Mouse (Mus musculus): ENCODE data around the gene Kmo. TPM values are rescaled to one million over a fixed set of nuclear protein-coding genes. Genes with fewer than 3 reads are reported as not detected.
A peak's percentile ranks its signal among the peaks of the same experiment; 100 is the strongest.

Kmo gene
- polyA plus RNA-seq, 1 experiment from 2014 or later = 0.08 TPM

DNA sequence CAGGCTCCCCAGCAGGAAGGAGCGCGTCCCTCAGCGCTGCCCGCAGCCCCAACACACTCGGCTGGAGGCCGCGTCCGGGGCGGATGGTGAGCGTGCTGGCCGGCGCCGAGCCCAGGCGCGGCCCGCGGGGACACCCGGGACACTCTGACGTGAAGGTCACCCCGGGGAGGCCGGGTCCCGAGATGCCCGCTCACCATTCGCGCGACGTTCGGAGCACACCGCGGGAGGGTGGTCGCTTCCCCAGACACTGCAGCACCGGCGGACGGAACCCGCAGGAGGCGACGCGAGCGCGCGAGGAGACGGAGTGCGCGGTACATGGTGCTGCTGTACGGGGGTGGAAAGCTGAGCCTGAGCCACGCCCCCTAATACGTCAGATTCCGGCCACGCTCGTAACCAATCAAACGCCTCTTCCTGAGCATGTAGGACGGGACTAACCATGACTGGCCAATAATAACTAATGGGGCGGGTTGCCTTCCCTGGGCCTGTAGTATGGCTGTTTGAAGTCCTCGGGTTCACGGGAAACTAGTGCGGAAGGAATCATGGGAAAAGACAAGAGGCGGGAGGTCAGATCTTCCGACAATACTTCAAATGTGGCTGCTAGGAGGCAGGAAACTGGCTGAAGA lies 5.2 kb downstream of the Kmo start, which contains the start of gene Fh1:
Fh1 (minus strand) TSS at position 379 of the 623 bp plus-strand sequence.
- H3K9ac ChIP-seq (replicated peaks; ENCODE audit: low read length) = peak within 1 kb of the TSS; percentile 93
- no peaks in the 10 kb centered on the region for H3K9me3 ChIP-seq (replicated peaks; ENCODE audit: control insufficient read depth, low read length)
- peak within 1 kb of the TSS; percentile 76 for H3K4me3 ChIP-seq (ENCODE audit: low read depth, low read length)
- ATAC-seq (replicated peaks; ENCODE audit: insufficient number of reproducible peaks, low FRiP score, low TSS enrichment, low read depth) = peak; percentile 100
- WGBS = under 1% methylated on average over 58 of the region's 58 CpGs
- peak within 1 kb of the TSS; percentile 74 for H3K4me2 ChIP-seq (ENCODE audit: low read depth, low read length)
- no peaks in the 10 kb centered on the region for H3K36me3 ChIP-seq (replicated peaks; ENCODE audit: control insufficient read depth, insufficient read depth, low read depth, low read length)
- H3K27me3 ChIP-seq (ENCODE audit: control insufficient read depth, insufficient read depth, low read length) = no peaks in the 10 kb centered on the region
- peak; percentile 97 for DNase-seq (ENCODE audit: low spot score)
- H3K27ac ChIP-seq (replicated peaks; ENCODE audit: low read depth, low read length) = peak within 1 kb of the TSS; percentile 79
- no peaks in the 10 kb centered on the region for H3K4me1 ChIP-seq (ENCODE audit: control insufficient read depth, insufficient read depth, low read length)

DNA sequence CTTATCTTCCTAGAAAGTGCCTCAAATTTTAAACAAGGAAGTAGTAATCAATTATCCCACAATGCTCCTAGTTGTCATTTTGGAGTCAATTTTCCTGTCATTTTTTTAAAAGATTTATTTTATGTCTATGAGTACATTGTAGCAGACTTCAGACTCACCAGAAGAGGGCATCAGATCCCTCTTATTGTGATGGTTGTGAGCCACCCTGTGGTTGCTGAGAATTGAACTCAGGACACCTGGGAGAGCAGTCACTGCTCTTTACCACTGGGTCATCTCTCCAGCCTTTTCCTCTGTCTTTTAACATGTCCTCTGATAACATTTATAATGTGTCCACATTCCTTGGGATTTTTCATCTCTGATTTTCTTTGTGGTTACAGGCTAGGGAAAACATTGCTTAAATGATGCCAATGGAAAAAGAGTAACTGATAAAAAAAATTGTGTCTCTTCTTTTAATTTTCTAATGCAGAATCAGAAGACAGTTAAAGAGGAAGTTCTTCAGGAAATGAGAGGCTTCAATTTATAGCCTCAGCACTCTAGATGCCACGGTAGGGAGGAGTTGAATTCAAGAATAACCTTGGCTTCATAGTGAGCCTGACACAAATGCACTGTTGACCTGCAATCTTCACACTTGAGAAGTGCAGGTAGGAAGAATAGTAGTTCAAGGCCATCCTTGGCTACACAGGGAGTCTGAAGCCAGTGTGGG lies 6.0 kb downstream of the Kmo start:
- Histone ChIP-seq H3K27me3 (ENCODE audit: control insufficient read depth, insufficient read depth, low read length) (no peaks in the 10 kb centered on the region), H3K4me1 (ENCODE audit: control insufficient read depth, insufficient read depth, low read length) (no peaks in the 10 kb centered on the region), H3K36me3 (replicated peaks; ENCODE audit: control insufficient read depth, insufficient read depth, low read depth, low read length) (no peaks in the 10 kb centered on the region), H3K9ac (replicated peaks; ENCODE audit: low read length) (no peak overlapping the region), H3K9me3 (replicated peaks; ENCODE audit: control insufficient read depth, low read length) (no peaks in the 10 kb centered on the region), H3K27ac (replicated peaks; ENCODE audit: low read depth, low read length) (no peak overlapping the region), H3K4me3 (ENCODE audit: low read depth, low read length) (peak overlapping the region; percentile 76), H3K4me2 (ENCODE audit: low read depth, low read length) (peak overlapping the region; percentile 14)
- WGBS = 88% methylated on average over 1 of the region's 1 CpGs
- 0 out of 2 replicates have a peak, but pooled peaks have one; percentile 21 for ATAC-seq (replicated peaks; ENCODE audit: insufficient number of reproducible peaks, low FRiP score, low TSS enrichment, low read depth)
- DNase-seq (ENCODE audit: low spot score) = peak; percentile 62

DNA sequence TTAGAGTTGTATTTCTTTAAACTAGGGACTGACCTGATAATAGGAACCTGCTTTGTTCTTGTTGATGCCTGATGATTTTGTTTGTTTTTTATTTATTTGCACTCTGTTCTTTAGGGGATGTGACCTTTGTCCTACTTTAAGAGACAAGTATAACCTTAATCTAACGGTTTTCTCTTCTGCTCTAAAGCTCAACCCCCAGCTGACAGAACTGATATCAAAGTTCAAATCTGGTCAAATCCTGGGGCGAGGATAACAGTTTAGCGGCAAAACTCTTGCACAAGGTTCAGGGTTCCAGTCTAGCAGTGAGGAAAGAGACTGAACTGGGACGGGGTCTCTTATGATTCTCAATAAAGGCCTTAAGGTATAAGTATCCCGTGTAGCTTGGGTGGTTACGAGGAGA lies 9.1 kb downstream of the Kmo start:
- no peak overlapping the region for H3K4me3 ChIP-seq (ENCODE audit: low read depth, low read length)
- H3K27ac ChIP-seq (replicated peaks; ENCODE audit: low read depth, low read length) = no peak overlapping the region
- H3K4me1 ChIP-seq (ENCODE audit: control insufficient read depth, insufficient read depth, low read length) = no peaks in the 10 kb centered on the region
- H3K27me3 ChIP-seq (ENCODE audit: control insufficient read depth, insufficient read depth, low read length) = no peaks in the 10 kb centered on the region
- no peak overlapping the region for H3K9ac ChIP-seq (replicated peaks; ENCODE audit: low read length)
- DNase-seq (ENCODE audit: low spot score) (no peak), ATAC-seq (replicated peaks; ENCODE audit: insufficient number of reproducible peaks, low FRiP score, low TSS enrichment, low read depth) (no peak)
- H3K4me2 ChIP-seq (ENCODE audit: low read depth, low read length) = no peak overlapping the region
- no peaks in the 10 kb centered on the region for H3K36me3 ChIP-seq (replicated peaks; ENCODE audit: control insufficient read depth, insufficient read depth, low read depth, low read length)
- WGBS = 78% methylated on average over 6 of the region's 6 CpGs
- no peaks in the 10 kb centered on the region for H3K9me3 ChIP-seq (replicated peaks; ENCODE audit: control insufficient read depth, low read length)

DNA sequence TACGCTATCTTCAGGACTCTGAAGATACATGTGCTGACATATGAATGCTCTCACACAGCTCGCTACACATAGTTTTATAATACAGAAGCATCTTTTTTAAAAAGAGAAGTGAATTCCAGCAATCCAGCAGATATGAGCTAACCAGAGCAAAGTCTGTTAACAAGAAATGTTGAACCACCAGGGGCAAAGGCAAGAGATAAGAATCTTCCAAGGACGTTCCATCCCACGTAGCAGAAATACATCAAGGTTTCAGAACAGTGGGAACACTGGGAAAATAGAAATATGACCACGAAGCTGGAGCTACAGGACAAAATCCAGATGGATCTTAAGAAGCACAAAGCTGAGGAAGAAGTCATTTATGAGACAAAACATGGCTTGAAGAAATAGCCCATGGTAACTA lies 10.2 kb downstream of the Kmo start:
- Histone ChIP-seq H3K27me3 (ENCODE audit: control insufficient read depth, insufficient read depth, low read length) (no peaks in the 10 kb centered on the region), H3K9me3 (replicated peaks; ENCODE audit: control insufficient read depth, low read length) (no peaks in the 10 kb centered on the region), H3K36me3 (replicated peaks; ENCODE audit: control insufficient read depth, insufficient read depth, low read depth, low read length) (no peaks in the 10 kb centered on the region), H3K9ac (replicated peaks; ENCODE audit: low read length) (no peak overlapping the region), H3K4me3 (ENCODE audit: low read depth, low read length) (no peak overlapping the region), H3K4me1 (ENCODE audit: control insufficient read depth, insufficient read depth, low read length) (no peaks in the 10 kb centered on the region), H3K4me2 (ENCODE audit: low read depth, low read length) (no peak overlapping the region), H3K27ac (replicated peaks; ENCODE audit: low read depth, low read length) (no peak overlapping the region)
- 88% methylated on average over 5 of the region's 5 CpGs for WGBS
- ATAC-seq (replicated peaks; ENCODE audit: insufficient number of reproducible peaks, low FRiP score, low TSS enrichment, low read depth) (no peak), DNase-seq (ENCODE audit: low spot score) (no peak)

DNA sequence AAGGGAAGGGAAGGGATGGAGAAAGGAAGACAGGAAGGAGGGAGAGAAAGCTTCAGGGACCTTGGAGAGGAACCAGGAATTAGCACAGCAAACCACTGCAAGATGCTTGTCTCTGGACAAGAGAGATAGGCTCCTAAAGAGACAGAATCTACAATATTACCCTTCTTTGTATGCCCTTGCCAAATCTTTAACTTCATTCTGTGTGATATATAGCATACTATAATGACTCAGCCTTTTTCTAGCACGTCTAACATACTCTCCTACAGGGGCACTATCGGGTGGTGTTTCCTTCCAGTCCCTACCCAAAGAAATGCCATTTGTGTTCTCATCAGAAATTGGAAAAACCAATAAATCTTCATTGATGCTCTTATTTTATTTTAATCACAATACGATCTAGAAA lies 10.9 kb downstream of the Kmo start:
- Histone ChIP-seq H3K27ac (replicated peaks; ENCODE audit: low read depth, low read length) (no peak overlapping the region), H3K4me3 (ENCODE audit: low read depth, low read length) (no peak overlapping the region), H3K9me3 (replicated peaks; ENCODE audit: control insufficient read depth, low read length) (no peaks in the 10 kb centered on the region), H3K9ac (replicated peaks; ENCODE audit: low read length) (no peak overlapping the region), H3K4me1 (ENCODE audit: control insufficient read depth, insufficient read depth, low read length) (no peaks in the 10 kb centered on the region), H3K4me2 (ENCODE audit: low read depth, low read length) (no peak overlapping the region), H3K36me3 (replicated peaks; ENCODE audit: control insufficient read depth, insufficient read depth, low read depth, low read length) (no peaks in the 10 kb centered on the region), H3K27me3 (ENCODE audit: control insufficient read depth, insufficient read depth, low read length) (no peaks in the 10 kb centered on the region)
- WGBS = 84% methylated on average over 3 of the region's 3 CpGs
- ATAC-seq (replicated peaks; ENCODE audit: insufficient number of reproducible peaks, low FRiP score, low TSS enrichment, low read depth) (no peak), DNase-seq (ENCODE audit: low spot score) (no peak)

DNA sequence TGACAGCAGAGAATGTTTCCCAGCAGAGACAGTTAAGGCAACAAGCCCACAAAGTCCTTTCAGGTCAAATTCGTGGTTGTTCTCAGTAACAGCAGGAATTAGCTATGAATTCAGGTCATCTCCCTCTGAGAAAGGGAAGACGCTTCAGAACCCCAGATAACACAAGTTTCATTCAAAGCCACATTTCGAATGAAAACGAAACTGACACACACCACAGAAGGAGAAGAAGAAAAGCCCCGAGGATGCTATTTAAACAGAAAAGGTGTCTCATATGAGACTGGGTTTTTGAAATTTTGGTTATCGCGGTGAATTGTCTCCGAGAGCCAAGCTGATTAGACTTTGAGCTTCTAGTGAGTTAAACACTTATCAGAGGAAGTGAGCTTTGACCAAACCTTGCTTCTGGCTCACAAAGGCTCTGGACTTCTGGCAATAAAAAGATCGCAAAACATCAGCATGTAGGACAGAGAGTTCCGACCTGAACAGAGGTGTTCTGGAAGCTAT lies 11.6 kb downstream of the Kmo start:
- Histone ChIP-seq H3K4me3 (ENCODE audit: low read depth, low read length) (no peak overlapping the region), H3K4me1 (ENCODE audit: control insufficient read depth, insufficient read depth, low read length) (no peaks in the 10 kb centered on the region), H3K4me2 (ENCODE audit: low read depth, low read length) (no peak overlapping the region), H3K9ac (replicated peaks; ENCODE audit: low read length) (no peak overlapping the region), H3K27me3 (ENCODE audit: control insufficient read depth, insufficient read depth, low read length) (no peaks in the 10 kb centered on the region), H3K36me3 (replicated peaks; ENCODE audit: control insufficient read depth, insufficient read depth, low read depth, low read length) (no peaks in the 10 kb centered on the region), H3K27ac (replicated peaks; ENCODE audit: low read depth, low read length) (no peak overlapping the region), H3K9me3 (replicated peaks; ENCODE audit: control insufficient read depth, low read length) (no peaks in the 10 kb centered on the region)
- no peak for DNase-seq (ENCODE audit: low spot score)
- ATAC-seq (replicated peaks; ENCODE audit: insufficient number of reproducible peaks, low FRiP score, low TSS enrichment, low read depth) = no peak
- 83% methylated on average over 10 of the region's 10 CpGs for WGBS

DNA sequence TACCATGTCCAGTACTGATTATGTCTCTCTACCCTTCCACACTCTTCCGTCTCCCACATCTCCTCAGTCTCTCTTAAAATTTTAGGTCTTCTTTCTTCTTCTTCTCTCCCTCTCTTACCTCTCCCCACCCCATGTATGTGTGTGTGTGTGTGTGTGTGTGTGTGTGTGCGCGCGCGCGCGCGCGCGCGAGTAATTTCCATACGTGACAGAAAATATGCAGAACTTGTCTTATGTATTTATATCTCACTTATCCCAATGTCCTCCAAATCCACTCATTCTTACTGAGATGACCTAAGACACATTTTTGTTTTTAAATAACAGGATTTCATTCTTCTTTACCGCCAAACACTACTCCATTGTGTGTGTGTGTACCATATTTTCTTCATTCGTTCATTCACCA lies 12.3 kb downstream of the Kmo start:
- H3K4me3 ChIP-seq (ENCODE audit: low read depth, low read length) = no peak overlapping the region
- no peaks in the 10 kb centered on the region for H3K27me3 ChIP-seq (ENCODE audit: control insufficient read depth, insufficient read depth, low read length)
- no peak overlapping the region for H3K4me2 ChIP-seq (ENCODE audit: low read depth, low read length)
- 94% methylated on average over 14 of the region's 14 CpGs for WGBS
- H3K9ac ChIP-seq (replicated peaks; ENCODE audit: low read length) = no peak overlapping the region
- ATAC-seq (replicated peaks; ENCODE audit: insufficient number of reproducible peaks, low FRiP score, low TSS enrichment, low read depth) = no peak
- DNase-seq (ENCODE audit: low spot score) = no peak
- no peaks in the 10 kb centered on the region for H3K4me1 ChIP-seq (ENCODE audit: control insufficient read depth, insufficient read depth, low read length)
- no peak overlapping the region for H3K27ac ChIP-seq (replicated peaks; ENCODE audit: low read depth, low read length)
- no peaks in the 10 kb centered on the region for H3K36me3 ChIP-seq (replicated peaks; ENCODE audit: control insufficient read depth, insufficient read depth, low read depth, low read length)
- H3K9me3 ChIP-seq (replicated peaks; ENCODE audit: control insufficient read depth, low read length) = no peaks in the 10 kb centered on the region

DNA sequence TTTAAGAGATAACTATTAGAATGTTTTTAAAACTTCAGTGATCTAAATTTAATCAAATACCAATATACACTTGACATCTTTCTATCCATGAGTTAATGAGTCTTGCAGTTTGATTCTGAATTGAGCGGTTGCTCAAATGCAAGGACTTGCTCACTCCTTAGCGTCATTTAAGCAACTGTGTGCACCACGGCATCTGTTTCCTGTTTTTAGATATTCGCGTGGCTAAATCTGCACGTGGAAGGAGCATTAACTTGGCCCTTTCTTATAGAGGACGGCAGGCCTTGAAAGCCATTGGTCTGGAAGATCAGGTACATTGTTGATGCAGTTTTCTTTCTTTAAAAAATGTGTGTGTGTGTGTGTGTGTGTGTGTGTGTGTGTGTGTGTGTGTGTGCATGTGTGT lies 17.5 kb downstream of the Kmo start:
- 75% methylated on average over 7 of the region's 7 CpGs for WGBS
- peak; percentile 8 for DNase-seq (ENCODE audit: low spot score)
- no peaks in the 10 kb centered on the region for H3K9me3 ChIP-seq (replicated peaks; ENCODE audit: control insufficient read depth, low read length)
- no peaks in the 10 kb centered on the region for H3K4me1 ChIP-seq (ENCODE audit: control insufficient read depth, insufficient read depth, low read length)
- H3K27me3 ChIP-seq (ENCODE audit: control insufficient read depth, insufficient read depth, low read length) = no peaks in the 10 kb centered on the region
- no peak overlapping the region for H3K27ac ChIP-seq (replicated peaks; ENCODE audit: low read depth, low read length)
- no peak overlapping the region for H3K4me3 ChIP-seq (ENCODE audit: low read depth, low read length)
- H3K9ac ChIP-seq (replicated peaks; ENCODE audit: low read length) = no peak overlapping the region
- no peak for ATAC-seq (replicated peaks; ENCODE audit: insufficient number of reproducible peaks, low FRiP score, low TSS enrichment, low read depth)
- no peaks in the 10 kb centered on the region for H3K36me3 ChIP-seq (replicated peaks; ENCODE audit: control insufficient read depth, insufficient read depth, low read depth, low read length)
- no peak overlapping the region for H3K4me2 ChIP-seq (ENCODE audit: low read depth, low read length)
